31 mouse cellular contexts compared by ENCODE assay signal in the genomic region with DNA sequence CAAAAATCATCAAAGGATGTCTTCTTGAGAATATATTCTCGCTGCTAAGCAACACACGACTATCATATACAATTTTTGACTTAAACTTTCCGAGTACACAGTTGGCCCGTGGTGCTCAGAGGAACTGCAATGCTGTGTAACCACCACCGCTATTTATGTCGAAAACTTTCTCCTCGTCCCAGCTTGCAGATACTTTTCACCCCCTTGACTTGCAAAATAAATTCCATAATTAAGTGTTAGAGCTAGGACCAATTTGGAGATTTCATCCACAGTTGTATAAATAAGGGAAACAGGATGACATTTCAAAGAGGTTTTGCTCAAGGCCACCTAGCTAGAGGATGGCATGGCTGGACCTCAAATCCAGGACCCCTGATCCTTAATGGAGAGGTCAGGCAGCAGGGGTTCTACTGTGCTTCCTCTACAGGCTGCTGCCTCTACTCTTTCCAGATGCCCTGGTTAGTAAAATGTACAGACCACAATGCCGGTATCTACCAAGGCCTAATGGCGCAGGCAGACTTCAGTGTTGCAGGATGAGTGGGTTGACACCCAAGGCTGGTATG. TPM values are rescaled to one million over a fixed set of nuclear protein-coding genes. Genes with fewer than 3 reads are reported as not detected.
DNase-seq lines count a peak whose midpoint lies in the region; ATAC-seq and TF ChIP-seq lines count a peak whose summit lies in the region.
"Had no signal": no experiment of that assay in that cellular context is flagged by ENCODE, and none has a peak within 500 bp of the region (broad histone marks: within the 10 kb centered on the region; RNA-seq: fewer than 3 reads in every experiment).

No protein-coding gene starts in this region.

- intact Hi-C loops in left cerebral cortex, postnatal 4 days (cut with DNase I): no loop called here

- H3K4me3 ChIP-seq in layer of hippocampus, adult 2 months: no peak overlapping the region
- no peak overlapping the region for H3K4me3 ChIP-seq in lung, embryonic 16.5 days (ENCODE audit: low read length)
- H3K4me3 ChIP-seq: forebrain, embryonic 10.5 days; forebrain, embryonic 13.5 days; heart, adult 2 months; hindbrain, embryonic 12.5 days; hindbrain, embryonic 15.5 days had no signal

- H3K27ac ChIP-seq in layer of hippocampus, adult 2 months: 0 out of 2 replicates have a peak overlapping the region, but pooled peaks have one; percentile 18
- no peak overlapping the region for H3K27ac ChIP-seq in lung, embryonic 16.5 days (ENCODE audit: low read length)
- H3K27ac ChIP-seq: forebrain, embryonic 10.5 days; forebrain, embryonic 13.5 days; heart, adult 2 months; hindbrain, embryonic 12.5 days; hindbrain, embryonic 15.5 days had no signal

- no peak overlapping the region for H3K4me2 ChIP-seq in lung, embryonic 16.5 days (ENCODE audit: low read depth, low read length)
- H3K4me2 ChIP-seq: forebrain, embryonic 13.5 days; heart, embryonic 11.5 days; hindbrain, embryonic 12.5 days; hindbrain, embryonic 15.5 days had no signal

- H3K9me3 ChIP-seq in lung, embryonic 16.5 days (ENCODE audit: control insufficient read depth, low read length): no peaks in the 10 kb centered on the region
- H3K9me3 ChIP-seq: hindbrain, embryonic 15.5 days had no signal

- 57% methylated on average over 9 of the region's 9 CpGs for WGBS in lung, embryonic 16.5 days

- no peaks in the 10 kb centered on the region for H3K36me3 ChIP-seq in lung, embryonic 16.5 days (ENCODE audit: control insufficient read depth, insufficient read depth, low read length)
- H3K36me3 ChIP-seq: hindbrain, embryonic 12.5 days; hindbrain, embryonic 15.5 days had no signal

- no peak for DNase-seq in layer of hippocampus, adult 2 months (ENCODE audit: low spot score in 2 of 2)
- no peak for DNase-seq in layer of hippocampus, adult 8-10 months (ENCODE audit: low spot score in 2 of 2)
- DNase-seq in lung, adult 18-20 months: no peak
- peak; percentile 7 to 51 for DNase-seq in lung, postnatal 4 days
- no peak for DNase-seq in left cerebral cortex, postnatal 4 days
- DNase-seq: adrenal gland, adult 8-10 months; adrenal gland, postnatal 25 days; cerebellum, adult 11-12 months; cerebellum, adult 8-10 months; cerebellum, postnatal 10 days; gastrocnemius, postnatal 10 days; gastrocnemius, postnatal 36 days; heart, adult 2 months had no signal

- no peaks in the 10 kb centered on the region for H3K27me3 ChIP-seq in lung, embryonic 16.5 days (ENCODE audit: control insufficient read depth, insufficient read depth, low read depth, low read length)
- H3K27me3 ChIP-seq: forebrain, embryonic 13.5 days; hindbrain, embryonic 12.5 days; hindbrain, embryonic 15.5 days had no signal

- no peak overlapping the region for H3K9ac ChIP-seq in lung, embryonic 16.5 days (ENCODE audit: low read length)
- H3K9ac ChIP-seq: forebrain, embryonic 13.5 days; hindbrain, embryonic 12.5 days; hindbrain, embryonic 15.5 days had no signal

- TF ChIP-seq CTCF in layer of hippocampus, adult 2 months (conservative IDR thresholded peaks at IDR 0.05): no peak

- ATAC-seq in lung, embryonic 16.5 days (ENCODE audit: low read depth): peak; percentile 87
- ATAC-seq: activated CD4-positive, CD25-positive, alpha-beta regulatory T cell, adult 4 months had no signal

- peaks cover 10% of the 10 kb centered on the region; the same call in 1 of the 2 replicates for H3K4me1 ChIP-seq in lung, embryonic 16.5 days (replicated peaks; ENCODE audit: control insufficient read depth, insufficient read depth, low read length)
- H3K4me1 ChIP-seq: hindbrain, embryonic 12.5 days; hindbrain, embryonic 15.5 days had no signal

RNA-seq across cellular contexts. Expression of a gene that starts 7.4 kb away (rescaled TPM):
- total RNA-seq in layer of hippocampus, adult 2 months (2021): not detected
- not detected for total RNA-seq in layer of hippocampus, adult 8-10 months (2022)
- not detected in 2 replicates for polyA plus RNA-seq in lung, embryonic 16.5 days (2015; fragmentation: Nextera tagmentation; extraction: Ambion mirVana)
- not detected for total RNA-seq in left cerebral cortex, postnatal 4 days (2021)
- total RNA-seq: adrenal gland, adult 8-10 months; adrenal gland, postnatal 25 days; ES-E14; gastrocnemius, adult 18-20 months; gastrocnemius, postnatal 10 days; gastrocnemius, postnatal 36 days; granulocyte monocyte progenitor cell, adult 5-6 weeks; heart, adult 2 months; heart, postnatal 25 days; hematopoietic stem cell, adult 5-6 weeks had no signal
- polyA plus RNA-seq: activated CD4-positive, CD25-positive, alpha-beta regulatory T cell, adult 4 months; brain, embryonic 14.5 days; embryonic facial prominence, embryonic 11.5 days; embryonic facial prominence, embryonic 14.5 days; forebrain, embryonic 10.5 days; forebrain, embryonic 13.5 days; forebrain, embryonic 16.5 days; heart, adult 2 months; heart, embryonic 11.5 days; heart, embryonic 14.5 days; heart, postnatal 0 days; hindbrain, embryonic 12.5 days; hindbrain, embryonic 15.5 days had no signal

RNA-seq across cellular contexts. Expression of a gene that starts 40.9 kb away (rescaled TPM):
- total RNA-seq in layer of hippocampus, adult 2 months (2021): 10 to 100 TPM; 45.3 to 48.3 TPM
- total RNA-seq in layer of hippocampus, adult 8-10 months (2022): 10 to 100 TPM; 40.1 to 55.1 (median 48.6) TPM
- 13.8 and 14.5 TPM in 2 replicates for polyA plus RNA-seq in lung, embryonic 16.5 days (2015; fragmentation: Nextera tagmentation; extraction: Ambion mirVana)
- 10 to 100 TPM; 23.1 to 24.6 TPM for total RNA-seq in left cerebral cortex, postnatal 4 days (2021)

Comparison
In these comparisons a context has a peak if more than half of its experiments do, and no peak if none do; other contexts are left out.
1. DNase-seq: peak in lung, postnatal 4 days (2 of 2); none in layer of hippocampus, adult 2 months (0 of 2), layer of hippocampus, adult 8-10 months (0 of 2), lung, adult 18-20 months (0 of 2) and left cerebral cortex, postnatal 4 days (single experiment).